Mouse (Mus musculus): Measurements from ENCODE around the gene Tspan5.

Tspan5 gene

GRCm38 (mm10) chr3:138741649-138742565, at the start of gene Tspan5:
Tspan5 (plus strand) TSS chr3:138742195.
- peak; percentile 86 to 90 for DNase-seq

- no peak for DNase-seq
These were observed 49.7 kb upstream of the Tspan5 start for GRCm38 (mm10) chr3:138692302-138692701.

- no peak for DNase-seq
These were observed 38.6 kb upstream of the Tspan5 start for GRCm38 (mm10) chr3:138703399-138703798.

GRCm38 (mm10) chr3:138704469-138704868, 37.5 kb upstream of the Tspan5 start:
- DNase-seq: no peak

GRCm38 (mm10) chr3:138705875-138706274, 36.1 kb upstream of the Tspan5 start:
- DNase-seq: no peak

GRCm38 (mm10) chr3:138709183-138709582, 32.8 kb upstream of the Tspan5 start:
- no peak for DNase-seq

GRCm38 (mm10) chr3:138711971-138712370, 30.0 kb upstream of the Tspan5 start:
- DNase-seq: no peak

GRCm38 (mm10) chr3:138712452-138713140, 29.4 kb upstream of the Tspan5 start:
- peak; percentile 63 to 73 for DNase-seq

GRCm38 (mm10) chr3:138713141-138713540, 28.9 kb upstream of the Tspan5 start:
- DNase-seq: peak; percentile 69 to 77

GRCm38 (mm10) chr3:138714788-138715187, 27.2 kb upstream of the Tspan5 start:
- DNase-seq: no peak

GRCm38 (mm10) chr3:138715212-138715611, 26.8 kb upstream of the Tspan5 start:
- no peak for DNase-seq

GRCm38 (mm10) chr3:138717040-138717439, 25.0 kb upstream of the Tspan5 start:
- no peak for DNase-seq

- no peak for DNase-seq
These were observed 19.8 kb upstream of the Tspan5 start for GRCm38 (mm10) chr3:138722152-138722551.

GRCm38 (mm10) chr3:138727571-138727970, 14.4 kb upstream of the Tspan5 start:
- DNase-seq: no peak

GRCm38 (mm10) chr3:138728840-138729239, 13.2 kb upstream of the Tspan5 start:
- DNase-seq: no peak

- DNase-seq: no peak
These were observed 11.2 kb upstream of the Tspan5 start for GRCm38 (mm10) chr3:138730812-138731211.

GRCm38 (mm10) chr3:138735760-138736159, 6.2 kb upstream of the Tspan5 start:
- DNase-seq: no peak

- no peak for DNase-seq
These were observed 2.8 kb upstream of the Tspan5 start for GRCm38 (mm10) chr3:138739150-138739700.

- DNase-seq: no peak
These were observed 1.7 kb upstream of the Tspan5 start for GRCm38 (mm10) chr3:138740291-138740690.

- DNase-seq: peak in 1 of 2 experiments; percentile 25
These were observed 1.0 kb upstream of the Tspan5 start for GRCm38 (mm10) chr3:138740843-138741540.

- peak; percentile 61 for DNase-seq
These were observed 553 bp downstream of the Tspan5 start for GRCm38 (mm10) chr3:138742566-138742930.

- DNase-seq: peak; percentile 86
These were observed 1.2 kb downstream of the Tspan5 start for GRCm38 (mm10) chr3:138743061-138743671.

All from cerebellum, postnatal 14 days (tissue).